Mouse (Mus musculus) liver, embryonic 14.5 days (tissue): ENCODE results near the gene Esrrg.

Experiments used
- CTCF ChIP-seq: IDR thresholded peaks from 2 replicates; pipeline ENCODE4 v1.5.1; 2016; ENCODE audit warnings: antibody characterized with exemption, low read depth, control low read depth
- EP300 ChIP-seq: IDR thresholded peaks from 2 replicates; pipeline ENCODE4 v1.6.1; 2016; ENCODE audit warnings: antibody characterized with exemption, low read depth

GRCm38 (mm10) chr1:188069849-188070248, 461.3 kb downstream of the Esrrg start:
- no peak for TF ChIP-seq CTCF
- TF ChIP-seq EP300, result no peak
